Mouse (Mus musculus): Measurements from ENCODE around the gene Cd82.

Cd82 gene

DNA sequence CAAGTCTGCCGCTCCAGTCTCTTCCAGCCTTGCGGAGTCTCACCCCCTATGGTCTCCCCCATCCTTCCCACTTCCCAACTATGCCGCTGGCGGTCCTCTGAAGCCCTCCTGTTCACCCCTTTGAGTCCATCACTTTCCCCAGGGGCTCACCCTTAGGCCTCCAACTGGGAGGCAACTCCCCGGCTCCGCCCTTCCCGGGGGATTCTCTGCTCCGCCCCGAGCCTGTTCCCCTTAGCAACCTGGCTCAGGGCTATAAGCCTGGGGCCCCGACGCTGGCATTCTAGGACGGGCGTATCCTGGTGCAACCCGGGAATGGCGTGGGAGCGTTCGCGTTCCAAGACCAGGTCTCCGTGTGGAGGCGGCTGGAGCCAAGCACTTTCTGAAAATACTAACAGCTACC is at the start of gene Cd82:
Cd82 (minus strand) TSS at position 381 of the 400 bp plus-strand sequence.
- no peak for DNase-seq

DNA sequence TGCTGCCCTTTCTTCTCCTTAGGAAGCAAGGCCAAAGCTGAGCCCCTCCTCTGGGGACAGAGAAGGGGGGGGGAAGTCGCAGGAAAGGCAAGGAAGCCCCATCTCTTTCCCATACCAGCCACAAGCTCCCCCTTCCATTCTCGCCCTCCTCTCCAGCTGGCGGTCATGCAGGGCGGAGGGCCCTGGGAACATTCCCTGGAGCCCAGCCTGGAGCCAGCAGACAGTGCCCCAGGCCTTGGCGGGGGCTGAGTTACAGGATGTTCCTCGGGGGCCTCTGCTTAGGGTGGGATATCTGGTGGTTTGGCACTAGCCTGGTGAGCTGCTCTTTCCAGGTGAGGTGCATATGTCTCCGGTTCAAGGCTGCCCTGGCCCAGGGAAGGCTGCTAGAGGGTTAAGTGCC is 49.2 kb upstream of the Cd82 start:
- no peak for DNase-seq

DNA sequence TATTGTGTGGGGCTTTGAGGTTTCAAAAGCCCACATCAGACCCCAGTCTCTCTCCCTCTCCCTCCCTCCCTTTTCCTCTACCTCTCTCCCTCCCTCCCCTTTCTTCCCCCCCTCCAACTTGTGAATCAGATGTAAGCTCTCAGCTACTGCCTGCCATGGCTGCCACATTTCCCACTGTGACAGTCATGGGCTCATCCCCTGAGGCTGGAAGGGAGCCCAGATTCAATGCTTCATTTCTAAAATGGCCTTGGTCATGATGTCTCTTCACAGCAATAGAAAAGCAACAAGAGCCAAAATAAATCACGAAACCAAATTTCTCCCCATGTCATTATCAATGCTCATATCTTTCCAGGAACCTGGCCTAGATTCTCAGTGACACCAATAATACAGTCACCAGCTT is 47.9 kb upstream of the Cd82 start:
- DNase-seq: no peak

DNA sequence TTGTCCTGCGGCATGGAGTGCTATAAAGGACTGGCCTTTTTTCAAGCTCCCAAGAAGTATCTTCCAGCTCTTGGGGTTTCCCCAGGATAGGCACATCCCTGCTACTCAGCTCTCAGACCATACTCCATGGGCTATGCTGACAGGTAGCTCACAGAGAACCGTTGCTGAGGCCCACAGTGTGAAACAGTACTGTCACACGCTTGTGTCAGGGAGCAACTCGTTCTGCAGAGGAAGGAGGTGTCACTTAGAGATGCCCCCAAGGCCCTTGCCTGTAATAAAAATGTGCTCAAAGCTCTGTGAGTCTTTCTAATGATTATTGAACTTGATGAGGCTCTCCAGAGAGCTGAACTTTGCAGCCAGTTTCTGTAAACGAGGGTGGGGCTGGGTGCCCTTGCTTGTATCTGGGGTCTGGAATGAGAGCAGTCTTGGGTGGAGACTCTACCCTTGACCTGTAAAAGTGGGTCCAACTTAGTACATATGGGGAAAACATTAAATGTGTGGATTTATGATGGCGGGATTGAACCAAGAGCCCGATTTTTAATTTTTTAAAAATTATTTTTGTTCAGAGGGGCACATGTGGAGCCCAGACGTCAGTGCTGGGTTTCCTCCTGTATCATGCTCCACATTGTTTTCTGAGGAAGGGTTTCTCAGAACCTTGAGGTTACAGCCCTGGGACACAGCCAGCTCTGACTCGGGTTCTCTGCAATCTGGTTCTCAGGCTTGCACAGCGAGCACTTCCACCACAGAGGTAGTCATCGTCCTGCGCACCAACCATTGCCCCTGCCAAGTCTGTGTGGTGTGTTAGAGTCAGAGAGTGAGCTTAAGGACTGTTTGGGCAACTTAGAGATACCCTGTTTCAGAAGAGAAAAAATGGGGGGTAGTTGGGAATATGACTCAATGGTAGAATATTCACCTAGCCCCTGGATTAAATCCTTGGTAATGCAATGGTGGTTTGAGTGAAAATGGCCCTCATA is 47.1 kb upstream of the Cd82 start:
- DNase-seq: no peak

DNA sequence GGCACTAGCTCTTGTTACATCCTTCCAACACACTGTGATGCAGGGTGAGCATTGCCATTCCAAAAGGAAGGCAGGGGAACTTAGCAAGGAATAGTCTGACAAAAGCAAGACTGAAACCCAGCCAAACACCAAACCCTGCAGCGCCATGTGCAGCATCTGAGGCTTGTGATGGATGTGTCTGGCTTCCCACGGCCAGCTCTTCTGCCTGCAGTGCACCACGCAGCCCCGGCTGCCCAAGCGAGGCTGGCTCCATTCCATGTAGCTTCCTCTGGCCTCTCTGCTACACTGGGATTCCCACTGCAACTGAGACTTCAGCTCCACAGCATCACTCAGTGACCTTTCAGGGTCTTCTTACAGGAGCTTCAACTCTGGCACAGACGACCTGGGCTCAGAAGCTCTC is 42.2 kb upstream of the Cd82 start:
- no peak for DNase-seq

DNA sequence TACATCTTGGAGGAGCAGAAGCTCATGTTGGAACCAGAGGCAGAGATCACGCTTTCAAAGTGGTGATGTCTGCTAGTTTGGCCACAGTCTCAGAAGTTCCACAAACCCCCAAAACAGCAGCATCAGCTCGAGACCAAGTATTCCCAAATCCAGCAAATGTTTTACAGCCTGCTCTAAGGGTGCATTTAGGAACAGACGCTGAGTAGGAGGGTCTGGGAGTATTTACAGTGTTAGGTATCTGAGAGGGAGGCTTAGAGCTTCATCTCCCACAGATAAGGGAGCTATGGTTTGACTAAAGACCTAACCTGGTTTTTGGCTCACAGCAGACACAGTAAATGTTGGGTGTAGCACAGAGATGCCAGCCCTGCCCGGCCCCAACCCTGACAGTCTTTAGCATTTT is 40.4 kb upstream of the Cd82 start:
- no peak for DNase-seq

DNA sequence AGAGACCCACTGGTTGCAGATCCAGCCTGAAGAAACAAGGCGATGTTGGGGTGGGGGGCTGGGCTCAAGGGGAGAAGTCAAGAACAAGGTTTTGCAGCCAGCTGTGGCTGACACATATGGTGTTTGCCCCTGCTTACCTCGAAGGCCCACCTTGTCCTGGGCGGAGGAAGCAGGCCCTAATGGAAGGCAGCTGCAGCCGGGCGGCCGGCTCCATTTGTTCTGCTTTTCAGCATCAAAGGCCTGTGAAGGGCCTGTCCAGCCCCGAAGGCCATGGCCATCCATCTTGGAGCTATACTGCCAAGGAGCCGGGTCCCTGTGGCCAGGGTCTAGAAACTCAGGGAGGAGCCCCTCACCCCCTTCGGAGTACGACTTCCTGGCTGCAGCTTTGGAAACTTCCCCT is 38.4 kb upstream of the Cd82 start:
- DNase-seq: no peak

DNA sequence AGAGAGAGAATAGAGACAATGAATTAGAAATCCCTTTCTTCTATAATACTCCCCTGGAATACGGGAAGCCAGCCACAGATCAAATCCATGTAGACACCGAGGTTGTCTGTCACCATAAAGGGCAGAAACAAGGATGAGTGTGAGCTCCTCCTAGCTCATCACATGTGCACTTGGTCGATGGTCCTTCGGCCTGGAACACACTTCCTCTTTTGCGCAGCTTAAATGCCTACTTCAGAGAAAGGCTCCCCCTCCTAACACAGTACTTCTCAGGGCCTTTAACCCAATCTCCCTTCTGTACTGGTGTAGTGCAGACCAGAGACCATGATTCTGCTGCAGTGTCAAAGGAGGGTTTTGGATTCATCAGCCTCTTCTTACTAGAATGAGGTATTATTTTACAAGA is 34.3 kb upstream of the Cd82 start:
- no peak for DNase-seq

DNA sequence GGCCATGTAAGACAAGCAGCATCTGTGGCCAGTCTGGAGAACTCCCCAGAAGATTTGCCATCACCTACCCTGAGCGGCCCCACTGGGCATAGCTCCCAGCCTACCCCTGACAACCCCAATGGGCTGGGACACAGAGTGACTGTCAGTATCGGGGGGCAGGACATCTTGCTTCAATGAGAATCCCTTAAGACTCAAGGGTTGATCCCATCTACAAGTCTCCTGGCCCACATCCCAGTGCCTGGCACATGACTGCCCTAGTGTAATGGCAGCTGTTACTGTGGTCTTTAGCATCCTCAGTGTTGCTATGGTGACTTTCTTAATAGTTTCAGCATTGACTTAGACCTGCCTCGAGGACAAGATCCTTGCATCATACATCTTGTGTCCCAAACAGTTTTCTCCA is 32.2 kb upstream of the Cd82 start:
- DNase-seq: no peak

DNA sequence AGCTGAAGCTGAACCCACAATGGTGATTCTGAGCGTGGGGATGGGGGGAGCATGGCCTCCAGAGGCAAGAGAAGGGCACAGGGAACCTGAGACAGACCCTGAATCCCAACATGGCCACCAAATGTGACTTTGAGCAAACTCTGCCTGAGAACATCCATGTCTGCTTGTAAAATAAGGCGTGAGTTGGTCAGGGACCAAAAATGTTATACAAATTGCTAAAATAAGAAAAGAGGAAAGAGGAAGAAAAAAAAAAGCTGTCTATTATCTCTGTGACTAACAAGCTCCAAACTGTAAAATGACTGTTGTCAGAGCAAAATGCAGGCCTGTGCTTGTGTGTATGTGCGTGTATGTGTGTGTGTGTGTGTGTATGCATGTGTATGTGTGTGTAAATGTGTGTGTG is 30.6 kb upstream of the Cd82 start:
- no peak for DNase-seq

DNA sequence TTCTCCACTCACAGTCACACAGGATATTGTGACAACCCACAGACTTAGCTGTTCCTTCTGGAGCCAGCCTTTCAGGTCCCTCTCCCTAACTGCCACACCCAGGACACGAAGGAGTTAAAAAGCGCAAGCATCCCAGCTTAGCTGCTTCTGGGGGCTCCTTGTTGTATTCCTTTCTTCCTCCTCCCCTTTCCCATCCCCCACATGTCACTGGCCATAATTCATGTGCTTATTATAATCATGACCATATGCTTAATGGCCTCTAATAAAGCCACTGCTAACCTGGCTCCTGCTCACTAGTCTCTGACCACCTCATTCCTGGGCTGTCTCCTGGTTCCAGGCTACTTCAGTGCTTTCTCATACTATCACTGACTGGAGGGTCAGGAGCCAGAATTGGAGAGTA is 27.6 kb upstream of the Cd82 start:
- DNase-seq: no peak

DNA sequence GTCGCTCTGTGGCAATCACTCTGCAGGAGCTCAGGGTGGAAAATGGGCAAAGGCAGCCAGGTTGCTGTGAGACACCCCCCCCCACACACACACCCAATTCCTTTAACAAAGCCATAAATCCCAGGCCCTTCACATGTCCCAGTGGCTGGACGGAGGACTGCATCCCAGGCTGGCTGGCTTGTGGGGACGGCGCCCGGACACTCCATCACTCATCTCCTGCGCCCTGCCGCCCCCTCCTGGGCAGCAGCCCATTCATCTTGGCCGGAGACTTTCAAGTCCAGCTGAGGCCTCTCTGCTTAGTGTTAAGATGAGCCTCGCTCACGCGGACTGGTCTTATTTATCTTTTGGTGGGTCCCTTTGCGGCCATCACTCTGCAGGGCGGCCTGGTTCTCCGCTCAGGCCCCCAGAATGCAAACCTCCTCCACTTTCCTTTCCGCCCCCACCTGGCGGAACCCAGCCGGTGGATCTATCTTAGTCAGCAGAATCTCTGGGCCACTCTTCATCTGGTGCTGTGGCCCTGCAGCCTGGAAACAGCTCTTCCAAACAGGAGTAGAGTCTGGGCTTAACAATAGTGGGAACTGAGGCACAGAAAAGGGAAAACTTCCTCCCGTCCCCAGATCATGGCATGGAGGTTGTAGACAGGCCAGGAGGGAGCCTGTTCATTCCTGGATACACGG is 26.1 kb upstream of the Cd82 start:
- DNase-seq: no peak

DNA sequence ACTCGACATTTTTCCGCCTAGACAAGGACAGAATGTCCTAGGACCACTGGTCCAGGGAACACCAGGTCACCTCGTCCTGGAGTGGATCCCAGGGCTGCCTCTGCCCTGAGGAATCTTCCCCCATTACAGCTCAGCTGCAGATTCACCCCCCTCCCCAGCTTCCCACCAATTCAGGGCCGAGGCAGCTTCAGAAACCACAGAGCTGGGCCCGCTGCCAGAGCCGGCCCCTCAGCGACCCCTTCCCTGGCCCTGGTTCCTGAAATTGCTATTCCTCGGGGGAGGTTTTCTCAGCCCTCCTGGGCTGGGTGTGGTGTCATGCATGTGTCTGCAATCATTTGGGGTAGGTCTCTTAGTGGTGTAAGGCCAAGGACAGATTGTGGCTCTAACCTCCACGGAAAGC is 22.5 kb upstream of the Cd82 start:
- no peak for DNase-seq

DNA sequence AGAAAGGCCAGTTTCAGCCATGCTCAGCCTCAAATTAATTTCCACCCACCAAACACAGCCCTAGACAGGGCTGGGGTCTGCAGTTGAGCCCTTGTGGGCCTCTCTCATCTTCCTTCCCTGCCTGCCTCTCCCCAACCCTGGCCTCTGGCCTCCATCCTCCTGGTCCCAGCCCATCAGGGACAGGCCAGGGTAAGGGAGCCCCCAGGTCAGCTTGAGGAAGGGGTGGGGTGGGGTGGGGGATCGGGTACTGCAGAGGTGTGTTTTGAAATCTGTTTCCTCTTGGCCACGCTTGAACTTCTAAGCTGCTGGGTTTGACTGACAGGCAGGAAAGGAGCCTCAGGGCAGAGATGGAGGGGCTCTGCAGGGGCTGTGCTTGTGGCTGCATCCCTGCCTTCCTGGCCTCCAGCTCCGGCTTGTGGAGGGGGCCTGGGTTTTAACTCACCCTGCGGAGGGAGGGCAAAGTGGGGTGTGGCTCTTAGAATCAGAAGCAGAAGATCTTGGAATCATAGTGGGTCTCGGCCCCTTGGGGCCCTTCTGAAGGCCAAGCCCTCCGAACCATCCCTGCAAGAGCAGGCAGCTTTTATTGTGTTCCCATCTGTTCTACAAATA is 19.2 kb upstream of the Cd82 start:
- no peak for DNase-seq

DNA sequence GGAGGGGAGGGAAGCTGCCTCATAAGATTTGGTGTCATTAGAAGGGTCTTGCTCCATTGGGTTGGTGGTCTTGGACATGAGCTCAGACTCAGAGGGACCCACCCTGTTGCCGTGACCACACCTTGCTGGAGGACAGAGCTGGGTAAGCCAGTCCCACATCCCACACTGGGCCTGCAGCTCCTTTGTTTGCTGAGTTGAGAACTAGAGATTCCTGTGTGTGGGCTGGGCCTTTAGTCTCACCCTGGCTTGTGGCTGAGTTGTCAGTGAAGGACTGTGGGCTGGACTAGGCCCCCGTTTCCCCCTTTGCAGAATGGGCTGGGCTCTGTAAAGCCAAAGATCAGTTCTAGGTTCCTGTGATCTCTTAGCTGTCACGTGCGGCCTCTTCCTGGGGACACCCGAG is 15.8 kb upstream of the Cd82 start:
- no peak for DNase-seq

DNA sequence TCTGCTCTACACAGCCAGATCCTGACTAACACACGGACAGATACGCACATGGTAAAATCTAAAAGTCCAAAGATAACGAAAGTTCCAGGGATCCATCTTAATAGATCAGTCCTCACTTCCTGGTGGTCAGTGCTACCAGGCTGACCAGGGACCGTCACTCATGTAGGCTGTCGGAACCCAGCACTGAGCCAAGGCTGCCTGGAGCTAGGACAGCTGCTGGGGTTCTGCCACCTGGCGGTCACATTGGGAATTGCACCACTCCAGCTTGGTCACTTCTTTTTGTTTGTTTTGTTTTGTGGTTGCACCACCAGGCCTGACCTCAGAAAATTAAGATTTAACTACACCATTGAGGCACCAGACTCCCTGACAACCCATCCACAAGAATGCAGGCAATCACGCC is 14.6 kb upstream of the Cd82 start:
- peak; percentile 49 for DNase-seq

DNA sequence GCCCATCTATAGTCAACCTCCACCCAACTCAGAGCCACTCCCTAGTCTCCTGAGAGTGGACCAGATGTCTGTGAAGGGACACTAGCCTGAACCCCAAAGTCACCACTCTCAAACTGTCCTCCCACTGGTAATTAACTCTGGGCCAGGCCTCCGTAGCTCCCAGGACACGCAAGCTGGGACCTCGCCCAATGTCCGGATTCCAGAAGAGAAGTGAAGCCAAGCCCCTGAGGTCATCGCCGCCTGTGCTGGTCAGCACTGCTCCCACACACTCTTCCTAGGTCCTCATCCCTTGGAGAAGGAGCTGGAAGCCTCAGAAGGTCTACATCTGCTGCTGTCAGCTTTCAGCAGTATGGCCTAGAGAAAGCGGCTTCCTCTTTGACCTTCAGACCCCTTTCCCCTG is 13.5 kb upstream of the Cd82 start:
- DNase-seq: no peak

DNA sequence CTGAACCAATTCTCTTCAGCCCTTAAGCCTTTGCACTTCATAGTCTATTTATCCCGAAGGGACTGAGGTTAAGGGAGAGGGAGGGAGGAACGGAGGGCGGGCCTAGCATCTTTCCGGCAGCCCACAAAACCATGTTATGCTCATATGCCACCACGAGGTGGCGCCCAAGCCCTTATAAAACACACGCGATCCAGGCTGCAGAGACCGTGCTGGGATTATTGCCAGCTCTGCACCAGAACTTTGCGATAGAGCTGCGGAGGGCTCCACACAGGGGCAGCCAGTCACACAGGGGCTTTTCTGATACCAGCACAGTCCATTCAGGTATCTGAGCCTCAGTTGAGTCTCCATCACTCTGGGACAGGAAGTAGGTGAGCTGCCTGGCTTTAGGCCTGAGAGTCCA is 12.1 kb upstream of the Cd82 start:
- peak; percentile 83 for DNase-seq

DNA sequence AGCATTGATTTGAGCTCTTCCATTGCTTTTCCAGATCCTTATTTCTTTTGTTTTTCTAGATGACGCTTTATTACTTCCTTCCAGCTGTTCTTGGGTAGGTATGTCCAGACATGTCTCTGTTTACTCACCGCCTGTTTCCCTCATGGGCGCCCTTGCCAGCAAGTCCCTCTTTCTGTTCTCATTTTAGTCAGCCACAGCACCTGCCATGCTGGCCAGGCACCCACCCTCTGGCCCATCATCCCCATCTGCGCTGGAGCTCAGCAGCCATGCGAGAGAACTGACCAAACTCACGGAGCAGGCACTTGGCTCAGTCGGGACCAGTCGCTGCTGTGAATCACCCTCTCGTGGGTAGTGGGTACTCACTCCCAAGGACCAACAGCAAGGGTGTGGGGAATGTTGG is 11.0 kb upstream of the Cd82 start:
- no peak for DNase-seq

DNA sequence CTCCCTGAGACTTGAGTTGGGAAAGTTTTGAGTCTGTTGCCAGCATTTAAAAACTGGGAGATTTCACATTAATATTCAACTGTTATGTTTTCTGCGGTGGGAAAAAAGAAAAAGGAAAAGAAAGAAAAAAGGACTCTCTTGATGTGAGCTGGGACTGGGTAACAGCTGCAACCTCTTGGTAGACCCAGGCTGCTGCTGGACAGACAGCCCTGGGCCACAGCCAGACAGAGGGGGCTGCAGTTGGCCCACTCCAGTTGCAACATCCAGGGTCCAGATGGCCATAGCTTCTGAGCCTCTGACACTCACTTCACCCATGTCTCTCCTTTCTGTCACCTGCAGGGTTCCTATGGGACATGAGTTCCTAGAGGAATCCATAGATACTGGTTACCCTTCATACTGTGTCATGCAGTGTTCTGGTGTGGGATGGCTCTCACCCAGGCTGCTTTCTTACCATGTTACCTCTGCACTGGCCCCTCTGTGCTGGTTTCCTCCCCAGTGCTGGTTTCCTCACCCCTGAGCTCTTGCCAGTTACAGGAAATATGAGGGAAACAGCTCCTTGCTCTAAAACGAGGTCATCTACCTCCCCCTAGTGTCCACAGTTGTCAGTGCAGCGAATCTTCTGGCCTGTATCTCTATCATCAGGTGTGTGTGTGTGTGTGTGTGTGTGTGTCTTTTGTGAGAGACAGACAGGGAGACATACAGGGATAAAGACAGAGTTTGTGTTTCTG is 8.1 kb upstream of the Cd82 start:
- peak; percentile 88 for DNase-seq

DNA sequence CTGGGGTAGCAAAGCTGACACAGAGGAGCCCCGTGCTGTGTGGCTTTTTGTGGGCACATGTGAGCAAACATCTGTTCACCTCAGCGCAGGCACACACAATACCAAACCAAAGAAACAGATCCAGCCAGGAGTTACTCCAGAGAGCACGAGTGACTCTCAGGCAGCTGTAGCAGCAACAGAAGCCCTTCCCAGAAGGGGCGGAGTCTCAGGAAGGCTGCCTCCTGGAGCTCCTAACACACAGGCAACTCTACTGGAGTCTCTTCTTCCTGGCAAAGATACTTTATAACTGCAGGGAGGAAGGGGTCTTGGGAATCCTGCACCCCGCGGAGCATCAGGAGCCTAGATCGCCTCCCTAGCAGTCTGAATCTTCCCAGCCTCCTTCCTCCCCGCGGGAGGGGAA is 7.2 kb upstream of the Cd82 start:
- peak; percentile 52 for DNase-seq

DNA sequence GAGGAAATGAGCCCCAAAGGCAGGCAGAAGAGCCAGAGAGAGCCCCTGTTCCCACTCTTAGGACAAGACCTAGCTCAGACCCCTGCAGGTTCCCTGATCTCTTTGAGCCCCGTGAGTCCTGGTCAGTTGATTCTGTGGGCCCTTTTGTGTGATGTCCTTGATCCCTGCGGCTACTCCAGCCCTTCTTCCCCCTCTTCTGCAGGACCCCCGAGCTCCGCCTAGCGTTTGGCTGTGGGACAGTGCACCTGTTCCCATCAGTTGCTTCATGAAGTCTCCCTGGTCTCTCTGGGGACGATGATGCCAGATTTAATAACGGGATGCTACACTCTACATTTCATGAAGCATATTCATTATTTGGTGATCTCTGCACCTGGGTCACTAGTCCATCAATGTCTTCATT is 6.2 kb upstream of the Cd82 start:
- peak; percentile 67 for DNase-seq

DNA sequence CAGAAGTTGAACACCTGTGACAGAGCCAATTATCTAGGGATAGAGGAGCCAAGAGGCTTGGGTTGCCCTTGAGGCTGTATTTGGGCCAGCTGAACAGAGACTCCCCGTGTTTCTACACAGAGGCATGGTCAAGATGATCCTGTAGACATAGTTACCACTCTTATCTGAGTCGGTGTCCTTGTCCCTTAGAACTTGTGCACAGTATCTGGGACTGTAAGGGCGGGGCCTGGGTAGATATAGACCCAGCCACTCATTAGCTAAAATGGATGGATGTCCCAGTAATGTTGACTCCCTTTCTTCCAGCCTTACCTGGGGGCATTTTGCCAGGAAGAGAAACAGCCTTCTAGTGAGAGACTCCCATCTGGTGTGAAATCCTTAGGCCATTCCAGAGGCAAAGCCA is 3.4 kb upstream of the Cd82 start:
- DNase-seq: no peak
